Mouse (Mus musculus): ENCODE measurements around the gene Slc17a3.

DNA sequence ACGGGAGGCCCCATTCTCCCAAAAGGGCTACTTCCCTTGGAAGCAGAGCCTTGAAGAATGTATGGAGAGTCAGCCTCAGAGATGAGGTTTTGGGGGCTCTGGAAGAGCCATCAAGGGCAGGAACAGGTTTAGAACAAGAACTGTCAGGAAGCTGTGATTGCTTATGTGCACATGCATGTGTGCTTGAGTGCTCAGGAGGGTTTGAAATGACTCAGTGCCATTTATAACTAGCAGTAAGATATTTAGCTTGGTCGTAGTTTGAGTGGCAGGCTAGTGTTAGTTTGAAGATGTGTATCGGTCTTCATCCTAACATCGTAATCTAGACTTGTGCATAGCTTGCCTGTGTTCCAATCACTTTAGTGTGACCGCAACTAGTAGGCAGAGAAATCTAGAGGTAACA is 67.7 kb downstream of the Slc17a3 start:
- TF ChIP-seq EP300 (IDR thresholded peaks at IDR 0.05; ENCODE audit: low read depth) (no peak), CTCF (IDR thresholded peaks at IDR 0.05; ENCODE audit: low read depth) (no peak)
